Mouse (Mus musculus): ENCODE measurements around the gene Rufy2. TPM values are rescaled to one million over a fixed set of nuclear protein-coding genes. Genes with fewer than 3 reads are reported as not detected.

Gene Rufy2
- polyA plus RNA-seq (2016; fragmentation: Nextera tagmentation; extraction: Ambion mirVana) = 20.5 and 23.9 TPM in 2 replicates

GRCm38 (mm10) chr10:62980039-62980954 lies at the start of gene Rufy2:
Rufy2 (plus strand) TSS chr10:62980223.
- under 1% methylated on average over 65 of the region's 77 CpGs for WGBS
- Histone ChIP-seq H3K27ac (peak within 1 kb of the TSS; percentile 96), H3K4me1 (peaks cover 10% of the 10 kb centered on the region), H3K9me3 (replicated peaks) (no peaks in the 10 kb centered on the region), H3K36me3 (peaks cover 43% of the 10 kb centered on the region), H3K27me3 (ENCODE audit: low read depth, poor library complexity, severe bottlenecking) (no peaks in the 10 kb centered on the region), H3K4me3 (peak within 1 kb of the TSS; percentile 77)
- peak; percentile 91 for DNase-seq (ENCODE audit: low spot score)

- no peak overlapping the region for H3K27ac ChIP-seq
- H3K36me3 ChIP-seq = peaks cover 61% of the 10 kb centered on the region
- H3K9me3 ChIP-seq (replicated peaks) = no peaks in the 10 kb centered on the region
- no peak for DNase-seq (ENCODE audit: low spot score)
- no peaks in the 10 kb centered on the region for H3K4me1 ChIP-seq
- 95% methylated on average over 1 of the region's 1 CpGs for WGBS
- no peak overlapping the region for H3K4me3 ChIP-seq
- H3K27me3 ChIP-seq (ENCODE audit: low read depth, poor library complexity, severe bottlenecking) = no peaks in the 10 kb centered on the region
Measured at GRCm38 (mm10) chr10:62932381-62932780, 47.6 kb upstream of the Rufy2 start.

GRCm38 (mm10) chr10:62944975-62945580 lies 34.9 kb upstream of the Rufy2 start:
- no peaks in the 10 kb centered on the region for H3K27me3 ChIP-seq (ENCODE audit: low read depth, poor library complexity, severe bottlenecking)
- H3K9me3 ChIP-seq (replicated peaks) = no peaks in the 10 kb centered on the region
- WGBS = 89% methylated on average over 10 of the region's 10 CpGs
- H3K36me3 ChIP-seq = peaks cover 39% of the 10 kb centered on the region
- H3K4me1 ChIP-seq = peaks cover 6% of the 10 kb centered on the region; the same call in 1 of the 2 replicates
- no peak overlapping the region for H3K4me3 ChIP-seq
- DNase-seq (ENCODE audit: low spot score) = no peak
- no peak overlapping the region for H3K27ac ChIP-seq

GRCm38 (mm10) chr10:62946738-62947471 lies 33.1 kb upstream of the Rufy2 start, which contains the start of gene Dna2:
Dna2 (plus strand) TSS chr10:62947026.
- Histone ChIP-seq H3K4me1 (peaks cover 6% of the 10 kb centered on the region; the same call in 1 of the 2 replicates), H3K36me3 (peaks cover 53% of the 10 kb centered on the region), H3K4me3 (peak within 1 kb of the TSS; percentile 80), H3K27me3 (ENCODE audit: low read depth, poor library complexity, severe bottlenecking) (no peaks in the 10 kb centered on the region), H3K9me3 (replicated peaks) (no peaks in the 10 kb centered on the region), H3K27ac (peak within 1 kb of the TSS; percentile 95)
- DNase-seq (ENCODE audit: low spot score) = peak; percentile 86
- WGBS = under 1% methylated on average over 68 of the region's 68 CpGs

- Histone ChIP-seq H3K4me1 (peaks cover 6% of the 10 kb centered on the region; the same call in 1 of the 2 replicates), H3K4me3 (0 out of 2 replicates have a peak overlapping the region, but pooled peaks have one; percentile 80), H3K27ac (no peak overlapping the region), H3K9me3 (replicated peaks) (no peaks in the 10 kb centered on the region), H3K27me3 (ENCODE audit: low read depth, poor library complexity, severe bottlenecking) (no peaks in the 10 kb centered on the region), H3K36me3 (peaks cover 58% of the 10 kb centered on the region)
- 94% methylated on average over 7 of the region's 7 CpGs for WGBS
- no peak for DNase-seq (ENCODE audit: low spot score)
Measured at GRCm38 (mm10) chr10:62948551-62948950, 31.5 kb upstream of the Rufy2 start.

- Histone ChIP-seq H3K36me3 (peaks cover 97% of the 10 kb centered on the region), H3K27ac (no peak overlapping the region), H3K27me3 (ENCODE audit: low read depth, poor library complexity, severe bottlenecking) (no peaks in the 10 kb centered on the region), H3K4me1 (no peaks in the 10 kb centered on the region), H3K9me3 (replicated peaks) (no peaks in the 10 kb centered on the region), H3K4me3 (no peak overlapping the region)
- no peak for DNase-seq (ENCODE audit: low spot score)
- 94% methylated on average over 7 of the region's 7 CpGs for WGBS
Measured at GRCm38 (mm10) chr10:62963956-62964355, 16.1 kb upstream of the Rufy2 start.

- Histone ChIP-seq H3K36me3 (peaks cover 97% of the 10 kb centered on the region), H3K27me3 (ENCODE audit: low read depth, poor library complexity, severe bottlenecking) (no peaks in the 10 kb centered on the region), H3K4me3 (no peak overlapping the region), H3K4me1 (no peaks in the 10 kb centered on the region), H3K9me3 (replicated peaks) (no peaks in the 10 kb centered on the region), H3K27ac (no peak overlapping the region)
- no peak for DNase-seq (ENCODE audit: low spot score)
- 95% methylated on average over 11 of the region's 11 CpGs for WGBS
Measured at GRCm38 (mm10) chr10:62965796-62966195, 14.2 kb upstream of the Rufy2 start.

- WGBS = 94% methylated on average over 15 of the region's 15 CpGs
- H3K9me3 ChIP-seq (replicated peaks) = no peaks in the 10 kb centered on the region
- H3K36me3 ChIP-seq = peaks cover 97% of the 10 kb centered on the region
- no peak overlapping the region for H3K27ac ChIP-seq
- no peaks in the 10 kb centered on the region for H3K4me1 ChIP-seq
- no peaks in the 10 kb centered on the region for H3K27me3 ChIP-seq (ENCODE audit: low read depth, poor library complexity, severe bottlenecking)
- no peak overlapping the region for H3K4me3 ChIP-seq
- no peak for DNase-seq (ENCODE audit: low spot score)
Measured at GRCm38 (mm10) chr10:62966291-62966690, 13.7 kb upstream of the Rufy2 start.

GRCm38 (mm10) chr10:62971821-62972220 lies 8.2 kb upstream of the Rufy2 start:
- H3K27me3 ChIP-seq (ENCODE audit: low read depth, poor library complexity, severe bottlenecking) = no peaks in the 10 kb centered on the region
- no peaks in the 10 kb centered on the region for H3K4me1 ChIP-seq
- H3K4me3 ChIP-seq = no peak overlapping the region
- 87% methylated on average over 16 of the region's 16 CpGs for WGBS
- H3K9me3 ChIP-seq (replicated peaks) = no peaks in the 10 kb centered on the region
- peaks cover 89% of the 10 kb centered on the region for H3K36me3 ChIP-seq
- no peak for DNase-seq (ENCODE audit: low spot score)
- no peak overlapping the region for H3K27ac ChIP-seq

- Histone ChIP-seq H3K4me1 (peaks cover 10% of the 10 kb centered on the region), H3K4me3 (peak overlapping the region; percentile 77), H3K9me3 (replicated peaks) (no peaks in the 10 kb centered on the region), H3K36me3 (peaks cover 41% of the 10 kb centered on the region), H3K27ac (peak overlapping the region; percentile 96), H3K27me3 (ENCODE audit: low read depth, poor library complexity, severe bottlenecking) (no peaks in the 10 kb centered on the region)
- WGBS = 11% methylated on average over 10 of the region's 10 CpGs
- DNase-seq (ENCODE audit: low spot score) = no peak
Measured at GRCm38 (mm10) chr10:62979667-62980038, 370 bp upstream of the Rufy2 start.

GRCm38 (mm10) chr10:62984072-62984471 lies 4.0 kb downstream of the Rufy2 start:
- Histone ChIP-seq H3K36me3 (peaks cover 68% of the 10 kb centered on the region), H3K4me3 (no peak overlapping the region)

GRCm38 (mm10) chr10:62984495-62984894 lies 4.5 kb downstream of the Rufy2 start:
- H3K36me3 ChIP-seq = peaks cover 72% of the 10 kb centered on the region
- 94% methylated on average over 6 of the region's 6 CpGs for WGBS

More at GRCm38 (mm10) chr10:62984072-62984471, 4.0 kb downstream of the Rufy2 start:
- Histone ChIP-seq H3K27me3 (ENCODE audit: low read depth, poor library complexity, severe bottlenecking) (no peaks in the 10 kb centered on the region), H3K9me3 (replicated peaks) (no peaks in the 10 kb centered on the region), H3K4me1 (peaks cover 10% of the 10 kb centered on the region), H3K27ac (no peak overlapping the region)
- WGBS = 96% methylated on average over 11 of the region's 11 CpGs
- no peak for DNase-seq (ENCODE audit: low spot score)

More at GRCm38 (mm10) chr10:62984495-62984894, 4.5 kb downstream of the Rufy2 start:
- Histone ChIP-seq H3K9me3 (replicated peaks) (no peaks in the 10 kb centered on the region), H3K27me3 (ENCODE audit: low read depth, poor library complexity, severe bottlenecking) (no peaks in the 10 kb centered on the region), H3K4me3 (no peak overlapping the region), H3K27ac (no peak overlapping the region), H3K4me1 (peaks cover 10% of the 10 kb centered on the region)
- DNase-seq (ENCODE audit: low spot score) = no peak
